Mouse (Mus musculus) ES-Bruce4 (cell line): Measurements from ENCODE around the gene Lars2. TPM values are rescaled to one million over a fixed set of nuclear protein-coding genes. Genes with fewer than 3 reads are reported as not detected.

ENCODE experiments used
- H3K27ac ChIP-seq: 2 replicates; pipeline ENCODE4 v1.5.1; 2012; ENCODE audit warnings: low read length, inconsistent platforms; ENCODE audit not compliant: insufficient read depth
- H3K27me3 ChIP-seq: 2 replicates; pipeline ENCODE4 v1.6.1; 2012; ENCODE audit warnings: mild to moderate bottlenecking, low read length, inconsistent platforms; ENCODE audit not compliant: control insufficient read depth, poor library complexity, insufficient read depth, severe bottlenecking
- H3K36me3 ChIP-seq: 2 replicates; pipeline ENCODE4 v1.6.1; 2012; ENCODE audit warnings: inconsistent platforms, mild to moderate bottlenecking, low read length, moderate library complexity; ENCODE audit not compliant: control insufficient read depth, poor library complexity, insufficient read depth, severe bottlenecking
- H3K4me1 ChIP-seq: one replicate; pipeline ENCODE4 v1.8.1; 2011; ENCODE audit warnings: low read length; ENCODE audit not compliant: control insufficient read depth, insufficient read depth
- H3K4me3 ChIP-seq: 2 replicates; pipeline ENCODE4 v1.5.1; 2011; ENCODE audit warnings: low read depth, mild to moderate bottlenecking, low read length
- H3K9ac ChIP-seq: 2 replicates; pipeline ENCODE4 v1.6.1; 2012; ENCODE audit warnings: low read depth, mild to moderate bottlenecking, inconsistent platforms; ENCODE audit not compliant: poor library complexity, severe bottlenecking
- H3K9me3 ChIP-seq: replicated peaks from 2 replicates; pipeline ENCODE4 v1.6.1; 2012; ENCODE audit warnings: mild to moderate bottlenecking, low read length, inconsistent platforms; ENCODE audit not compliant: control insufficient read depth, poor library complexity, insufficient read depth, severe bottlenecking
- CTCF ChIP-seq: IDR thresholded peaks from one replicate; pipeline ENCODE4 v1.8.1; 2011; ENCODE audit warnings: low read depth, low read length
- EP300 ChIP-seq: IDR thresholded peaks from 2 replicates; pipeline ENCODE4 v1.6.1; 2011; ENCODE audit warnings: low read depth, low read length; ENCODE audit not compliant: insufficient read depth
- POLR2A ChIP-seq: IDR thresholded peaks from one replicate; pipeline ENCODE4 v1.8.1; 2011; ENCODE audit warnings: low read length; ENCODE audit not compliant: insufficient read depth
- polyA plus RNA-seq: library from polyadenylated mRNA; stranded (reverse); fragments of >200 nt; gene quantifications from 2 replicates; pipeline ENCODE4 v1.2.4, GENCODE M21; 2011; ENCODE audit warnings: low read depth; ENCODE audit not compliant: missing spikeins, insufficient read depth, insufficient read length

Gene Lars2
- polyA plus RNA-seq, 1 experiment = 6,627 TPM

GRCm38 (mm10) chr9:123451772-123452171, 85.0 kb downstream of the Lars2 start:
- H3K9ac ChIP-seq = no peak overlapping the region
- no peaks in the 10 kb centered on the region for H3K4me1 ChIP-seq
- no peaks in the 10 kb centered on the region for H3K9me3 ChIP-seq
- no peaks in the 10 kb centered on the region for H3K36me3 ChIP-seq
- no peaks in the 10 kb centered on the region for H3K27me3 ChIP-seq
- TF ChIP-seq CTCF (no peak), EP300 (no peak), POLR2A (no peak)
- H3K27ac ChIP-seq = no peak overlapping the region
- H3K4me3 ChIP-seq = no peak overlapping the region

- Histone ChIP-seq H3K9ac (no peak overlapping the region), H3K9me3 (no peaks in the 10 kb centered on the region), H3K4me1 (no peaks in the 10 kb centered on the region), H3K27ac (no peak overlapping the region), H3K27me3 (no peaks in the 10 kb centered on the region), H3K4me3 (no peak overlapping the region), H3K36me3 (no peaks in the 10 kb centered on the region)
- no peak for TF ChIP-seq POLR2A
- no peak for TF ChIP-seq EP300
- TF ChIP-seq CTCF = no peak
Measured at GRCm38 (mm10) chr9:123456634-123457602, 90.2 kb downstream of the Lars2 start.

- Histone ChIP-seq H3K4me3 (no peak overlapping the region), H3K9me3 (no peaks in the 10 kb centered on the region), H3K36me3 (no peaks in the 10 kb centered on the region), H3K27me3 (no peaks in the 10 kb centered on the region), H3K4me1 (no peaks in the 10 kb centered on the region), H3K9ac (no peak overlapping the region), H3K27ac (no peak overlapping the region)
- TF ChIP-seq CTCF (peak; percentile 22), EP300 (no peak), POLR2A (no peak)
Measured at GRCm38 (mm10) chr9:123457603-123458002, 90.9 kb downstream of the Lars2 start.

GRCm38 (mm10) chr9:123467141-123467620, 100.5 kb downstream of the Lars2 start:
- Histone ChIP-seq H3K9ac (no peak overlapping the region), H3K27ac (no peak overlapping the region), H3K36me3 (no peaks in the 10 kb centered on the region), H3K4me3 (no peak overlapping the region), H3K9me3 (no peaks in the 10 kb centered on the region), H3K27me3 (no peaks in the 10 kb centered on the region), H3K4me1 (no peaks in the 10 kb centered on the region)
- TF ChIP-seq EP300 (no peak), CTCF (no peak), POLR2A (no peak)

GRCm38 (mm10) chr9:123468406-123469085, 101.8 kb downstream of the Lars2 start:
- Histone ChIP-seq H3K27ac (no peak overlapping the region), H3K27me3 (no peaks in the 10 kb centered on the region), H3K4me1 (no peaks in the 10 kb centered on the region), H3K36me3 (no peaks in the 10 kb centered on the region), H3K9me3 (no peaks in the 10 kb centered on the region), H3K4me3 (no peak overlapping the region), H3K9ac (no peak overlapping the region)
- TF ChIP-seq EP300 = no peak

- no peaks in the 10 kb centered on the region for H3K9me3 ChIP-seq
- no peak overlapping the region for H3K9ac ChIP-seq
- H3K4me3 ChIP-seq = no peak overlapping the region
- H3K36me3 ChIP-seq = no peaks in the 10 kb centered on the region
- TF ChIP-seq CTCF (no peak), EP300 (no peak), POLR2A (no peak)
- H3K4me1 ChIP-seq = no peaks in the 10 kb centered on the region
- no peak overlapping the region for H3K27ac ChIP-seq
- H3K27me3 ChIP-seq = no peaks in the 10 kb centered on the region
Measured at GRCm38 (mm10) chr9:123469087-123469486, 102.4 kb downstream of the Lars2 start.
